Mouse (Mus musculus) brain, embryonic 14.5 days (tissue): ENCODE results near the gene Lacc1. TPM values are rescaled to one million over a fixed set of nuclear protein-coding genes. Genes with fewer than 3 reads are reported as not detected.
"Not testable (repeated sequence)": the region's sequence is repeated elsewhere in the genome, so short reads cannot be mapped to it uniquely, and the experiment has no call there.

Experiments used
- DNase-seq: peaks from one replicate; pipeline ENCODE4 v3.0.0-alpha.2; 2011; ENCODE audit warnings: low read depth
- CTCF ChIP-seq: fragments of 200-500 bp; IDR thresholded peaks from 2 replicates; pipeline ENCODE4 v1.5.1; 2012; ENCODE audit warnings: inconsistent platforms, mild to moderate bottlenecking, moderate library complexity, borderline replicate concordance; ENCODE audit not compliant: insufficient read depth, insufficient read length; ENCODE audit errors: extremely low read depth
- POLR2A ChIP-seq: fragments of 200-500 bp; IDR thresholded peaks from 2 replicates; pipeline ENCODE4 v1.6.1; 2012; ENCODE audit warnings: mild to moderate bottlenecking, inconsistent platforms, borderline replicate concordance; ENCODE audit not compliant: poor library complexity, insufficient read depth, insufficient read length, severe bottlenecking; ENCODE audit errors: extremely low read depth
- polyA plus RNA-seq: library from polyadenylated mRNA; depleted of rRNA; stranded (reverse); fragments of >200 nt; gene quantifications from 2 replicates; pipeline ENCODE4 v1.2.3, GENCODE M21; 2012; rRNA removed

Lacc1 gene
- polyA plus RNA-seq, 1 experiment: 3.5 TPM

- DNase-seq: no peak
- TF ChIP-seq CTCF: no peak
- no peak for TF ChIP-seq POLR2A
Measured at GRCm38 (mm10) chr14:77024499-77024898, 12.2 kb downstream of the Lacc1 start.

- TF ChIP-seq CTCF: no peak
- no peak for TF ChIP-seq POLR2A
- no peak for DNase-seq
Measured at GRCm38 (mm10) chr14:77017211-77017610, 19.5 kb downstream of the Lacc1 start.

GRCm38 (mm10) chr14:77016783-77017182 lies 19.9 kb downstream of the Lacc1 start:
- not testable (repeated sequence) for DNase-seq

DNA sequence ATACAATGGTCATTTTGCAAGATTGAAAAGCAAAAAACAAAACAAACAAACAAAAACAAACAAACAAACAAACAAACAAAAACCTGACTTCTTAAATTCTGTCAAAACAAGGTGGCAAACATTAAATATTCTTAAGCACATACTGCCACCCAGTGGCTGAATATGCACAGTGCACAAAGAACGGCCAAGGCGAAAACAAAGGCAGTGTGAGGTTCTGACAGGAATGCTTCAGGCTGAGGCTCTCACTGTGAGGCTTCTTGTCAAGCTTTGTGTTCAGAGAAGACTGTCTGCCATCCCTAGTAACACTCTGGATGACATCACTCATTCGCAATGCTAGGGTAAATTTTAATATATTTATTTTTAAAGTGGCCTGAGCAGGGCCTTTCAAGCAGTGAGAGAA lies 24.9 kb downstream of the Lacc1 start:
- DNase-seq: peak; percentile 90
- TF ChIP-seq POLR2A (no peak), CTCF (peak; percentile 85)

- DNase-seq: peak; percentile 91
- TF ChIP-seq POLR2A: no peak
- TF ChIP-seq CTCF: peak; percentile 67; the same call in 1 of the 2 replicates
Measured at GRCm38 (mm10) chr14:77008238-77008637, 28.5 kb downstream of the Lacc1 start.

GRCm38 (mm10) chr14:77005566-77005965 lies 31.1 kb downstream of the Lacc1 start:
- TF ChIP-seq POLR2A (no peak), CTCF (no peak)
- no peak for DNase-seq

GRCm38 (mm10) chr14:77004740-77005139 lies 32.0 kb downstream of the Lacc1 start:
- peak; percentile 33 for DNase-seq
- TF ChIP-seq CTCF (no peak), POLR2A (no peak)

- DNase-seq: not testable (repeated sequence)
Measured at GRCm38 (mm10) chr14:76990351-76990750, 46.4 kb downstream of the Lacc1 start.

GRCm38 (mm10) chr14:76981781-76982180 lies 54.9 kb downstream of the Lacc1 start:
- TF ChIP-seq POLR2A (no peak), CTCF (no peak)
- peak; percentile 53 for DNase-seq

DNA sequence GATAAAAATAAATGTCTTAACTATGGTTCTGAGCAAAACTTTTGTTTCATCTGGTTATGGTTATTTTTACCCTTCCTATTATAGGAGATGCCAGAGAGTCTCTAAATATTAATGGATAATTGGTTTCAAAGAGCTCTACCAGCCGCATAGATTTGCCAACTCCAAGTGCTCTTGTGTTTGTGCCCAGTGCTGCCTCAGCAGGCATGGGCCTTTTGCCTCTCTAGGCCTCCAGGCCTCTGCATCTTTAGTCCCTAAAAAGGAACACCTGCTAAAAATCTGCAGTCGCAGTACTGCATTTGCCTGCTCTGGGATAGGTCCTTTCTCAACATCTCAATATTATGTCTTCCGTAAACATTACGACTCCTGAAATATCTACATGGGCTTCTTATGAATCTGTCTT lies 55.5 kb downstream of the Lacc1 start:
- TF ChIP-seq POLR2A: no peak
- no peak for TF ChIP-seq CTCF
- DNase-seq: no peak

DNA sequence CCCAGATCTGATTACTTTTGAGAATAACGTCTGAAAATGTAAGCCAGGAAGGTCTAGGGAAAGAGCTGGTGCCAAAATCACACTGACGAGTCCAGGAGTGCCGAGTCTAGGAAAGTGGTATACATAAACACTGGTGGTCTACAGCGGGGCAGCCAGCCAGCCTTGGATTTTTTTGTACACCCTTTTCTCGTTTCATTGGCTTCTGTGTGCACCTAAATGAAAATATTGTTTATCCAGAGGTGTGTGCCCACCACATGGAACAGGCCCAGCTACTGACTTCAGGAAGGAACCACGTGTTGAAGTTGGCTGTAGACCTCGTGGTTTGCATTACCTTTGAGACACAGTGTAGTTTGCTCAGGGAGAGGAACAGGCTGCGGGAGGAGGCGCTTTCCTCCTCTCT lies 57.1 kb downstream of the Lacc1 start:
- TF ChIP-seq CTCF: no peak
- no peak for TF ChIP-seq POLR2A
- no peak for DNase-seq

Other genes with a start within 250 kb of the Lacc1 start
- 0.33 and 0.52 TPM in 2 replicates for gene Ccdc122, start 132 bp downstream of the Lacc1 start, polyA plus RNA-seq
- gene Enox1, start 119.9 kb upstream of the Lacc1 start, polyA plus RNA-seq: 34.3 and 34.9 TPM in 2 replicates